Mouse (Mus musculus): ENCODE data around the gene Sfta2. TPM values are rescaled to one million over a fixed set of nuclear protein-coding genes. Genes with fewer than 3 reads are reported as not detected.

Sfta2 gene
- not detected for total RNA-seq (2023)

DNA sequence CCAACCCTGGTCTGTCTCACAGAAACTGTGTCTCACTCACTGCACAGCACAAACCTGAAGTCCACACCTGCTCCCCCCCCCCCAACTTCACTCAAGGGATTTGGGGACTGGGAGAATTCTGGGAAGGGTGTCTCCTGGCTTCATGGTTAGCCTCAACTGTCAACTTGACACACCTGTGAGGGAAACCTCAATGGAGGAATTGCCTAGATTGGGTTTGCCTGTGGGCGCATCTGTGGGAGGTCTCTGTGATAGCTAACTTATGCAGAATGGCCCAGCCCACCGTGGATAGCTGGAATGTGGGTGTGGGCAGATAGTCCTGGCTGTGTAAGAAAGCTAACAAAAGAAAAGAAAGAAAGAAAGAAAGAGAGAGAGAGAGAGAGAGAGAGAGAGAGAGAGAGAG is at the start of gene Sfta2:
Gene Sfta2 (plus strand): TSS at position 301 of the 400 bp plus-strand sequence.

GRCm38 (mm10) chr17:35551881-35552414 is 49.4 kb upstream of the Sfta2 start, which contains the start of gene Cdsn:
Gene Cdsn, plus strand, starts transcription at chr17:35552128.

DNA sequence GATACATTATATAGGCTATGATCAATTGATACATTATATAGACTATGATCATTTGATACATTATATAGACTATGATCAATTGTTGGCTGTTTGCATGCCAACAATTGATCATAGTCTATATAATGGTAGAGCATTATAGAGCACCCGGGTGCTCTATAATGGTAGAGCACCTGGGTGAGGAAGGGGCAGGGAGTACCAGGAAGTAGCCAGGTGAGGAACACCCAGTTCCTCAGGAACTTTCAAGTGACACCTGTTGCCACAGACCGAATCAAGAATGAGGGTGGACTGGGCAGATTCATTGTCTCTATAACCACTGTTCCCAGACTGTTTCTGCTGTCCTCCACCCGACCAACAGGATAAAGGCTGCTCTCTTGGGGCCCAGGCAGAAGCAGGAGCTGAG is 34.2 kb upstream of the Sfta2 start, which contains the start of gene 2300002M23Rik:
Gene 2300002M23Rik (plus strand): TSS at position 301 of the 400 bp plus-strand sequence.

DNA sequence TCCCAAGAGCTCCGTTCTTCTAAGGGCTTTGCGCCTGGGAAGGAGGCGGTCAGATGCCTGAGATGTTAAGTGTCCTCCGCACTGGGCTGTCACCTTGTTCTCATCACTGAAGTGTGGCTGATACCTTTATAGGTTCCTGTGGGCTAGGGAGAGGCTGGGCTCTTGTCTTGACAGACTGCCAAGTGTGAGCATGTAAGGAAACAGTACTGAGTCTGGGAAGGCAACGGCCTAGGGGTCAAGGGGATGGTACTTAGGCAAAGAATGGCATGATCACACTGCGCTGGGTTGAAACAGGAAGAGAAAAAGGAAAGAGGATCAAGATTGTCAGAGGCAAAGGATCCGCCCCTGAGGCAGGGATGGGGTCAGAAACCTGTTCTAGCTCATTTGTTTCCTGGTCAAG is 25.2 kb downstream of the Sfta2 start, which contains the start of gene Gm9573:
Gene Gm9573 (minus strand): TSS at position 101 of the 400 bp plus-strand sequence.

DNA sequence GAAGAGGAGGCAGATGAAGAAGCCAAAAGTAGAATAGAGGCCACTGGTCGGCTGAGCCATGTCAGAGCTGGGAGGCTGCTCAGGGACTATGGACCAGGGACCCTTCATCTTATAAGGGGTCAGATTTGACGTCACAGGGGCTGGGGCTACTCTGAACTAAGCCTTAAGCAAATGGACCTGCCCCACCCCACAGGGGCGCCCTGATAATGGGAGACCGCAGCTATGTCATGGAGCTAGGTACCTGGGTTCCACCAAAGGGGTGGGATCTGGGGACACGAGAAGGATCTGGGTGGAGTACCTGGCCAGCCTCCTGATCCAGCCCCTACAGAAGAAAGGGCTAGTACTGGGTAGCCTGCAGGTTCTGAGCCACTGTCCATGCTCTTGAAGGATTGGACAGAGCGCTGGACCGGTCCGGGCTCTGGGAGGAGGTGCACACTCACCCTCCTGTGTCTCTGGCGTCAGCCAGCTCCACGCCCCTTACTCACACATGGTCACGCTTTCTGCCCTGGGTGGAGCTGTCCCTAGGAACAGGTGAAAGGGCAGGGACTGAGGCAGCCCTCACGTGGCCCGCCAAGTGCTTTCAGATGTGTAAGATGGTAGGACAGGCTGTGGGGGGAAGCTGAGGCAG is 42.4 kb downstream of the Sfta2 start, which contains the start of gene Mucl3:
Gene Mucl3 (minus strand): TSS at position 87 of the 628 bp plus-strand sequence.

DNA sequence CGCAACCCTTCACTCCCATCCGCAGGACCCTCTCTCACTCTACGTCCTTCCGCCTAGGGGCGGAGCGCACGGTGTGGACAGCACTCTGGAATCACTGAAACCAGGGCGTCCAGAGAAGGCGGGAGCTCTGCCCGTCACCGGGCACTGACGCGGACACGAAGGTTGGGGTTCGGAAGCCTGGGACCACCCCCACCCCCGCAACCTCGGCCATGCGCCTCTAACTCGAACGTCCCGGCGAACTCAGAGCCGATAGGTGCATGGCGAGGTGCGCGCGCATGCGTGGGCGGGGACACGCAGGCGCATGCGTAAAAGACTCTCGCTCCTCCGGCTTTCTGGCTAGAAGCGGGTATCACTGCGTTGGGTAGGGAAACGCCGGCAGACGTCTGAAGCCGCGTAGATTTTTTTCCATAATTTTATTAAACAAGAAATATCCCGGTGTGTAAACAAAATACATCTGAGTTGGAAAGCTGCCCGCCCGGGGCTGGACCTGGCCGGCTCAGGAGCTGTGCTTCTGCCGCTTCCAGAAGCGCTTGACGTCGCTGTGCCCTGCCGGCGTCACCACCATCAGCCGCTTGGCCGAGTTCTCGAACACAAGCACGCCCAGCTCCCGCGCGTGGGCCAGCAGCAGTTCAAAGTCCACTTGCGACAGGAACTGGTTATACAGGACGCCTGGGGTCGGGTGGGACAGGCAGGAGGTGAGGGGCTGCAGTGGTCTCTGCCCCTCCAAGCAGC is 66.2 kb downstream of the Sfta2 start, which contains the start of gene Vars2:
Gene Vars2 (minus strand): TSS at position 259 of the 732 bp plus-strand sequence.

GRCm38 (mm10) chr17:35673416-35674035 is 72.2 kb downstream of the Sfta2 start, which contains the start of gene Gtf2h4:
Gene Gtf2h4, minus strand, starts transcription at chr17:35673739.

Other genes with a start within 250 kb of the Sfta2 start
- gene H2-Q4, start 221.9 kb upstream of the Sfta2 start, total RNA-seq (2023), result 587 TPM
- 156 TPM for gene H2-Q6, start 176.7 kb upstream of the Sfta2 start, total RNA-seq (2023)
- 498 TPM for gene H2-Q7, start 162.4 kb upstream of the Sfta2 start, total RNA-seq (2023)
- 67.2 TPM for gene H2-Q10, start 131.5 kb upstream of the Sfta2 start, total RNA-seq (2023)
- gene Pou5f1, start 95.5 kb upstream of the Sfta2 start, total RNA-seq (2023), result 1.3 TPM
- gene Tcf19, start 84.7 kb upstream of the Sfta2 start, total RNA-seq (2023), result 8.1 TPM
- 15.1 TPM for gene Cchcr1, start 84.4 kb upstream of the Sfta2 start, total RNA-seq (2023)
- gene Psors1c2, start 68.3 kb upstream of the Sfta2 start, total RNA-seq (2023), result not detected
- gene Cdsn, start 49.4 kb upstream of the Sfta2 start, total RNA-seq (2023), result not detected
- gene 2300002M23Rik, start 34.1 kb upstream of the Sfta2 start, total RNA-seq (2023), result not detected
- gene Gm9573, start 25.1 kb downstream of the Sfta2 start, total RNA-seq (2023), result not detected
- not detected for gene Mucl3, start 42.1 kb downstream of the Sfta2 start, total RNA-seq (2023)
- gene Vars2, start 66.0 kb downstream of the Sfta2 start, total RNA-seq (2023), result 33.4 TPM
- gene Gtf2h4, start 72.2 kb downstream of the Sfta2 start, total RNA-seq (2023), result 10.5 TPM
- 11.4 TPM for gene Ddr1, start 103.1 kb downstream of the Sfta2 start, total RNA-seq (2023)
- 2.2 TPM for gene Ier3, start 220.1 kb downstream of the Sfta2 start, total RNA-seq (2023)
- 30.4 TPM for gene Flot1, start 221.7 kb downstream of the Sfta2 start, total RNA-seq (2023)
- gene Tubb5, start 236.8 kb downstream of the Sfta2 start, total RNA-seq (2023), result 454 TPM
- gene Mdc1, start 240.0 kb downstream of the Sfta2 start, total RNA-seq (2023), result 59.9 TPM